Comparison of ENCODE assay signal across 28 mouse cellular contexts in the genomic region with DNA sequence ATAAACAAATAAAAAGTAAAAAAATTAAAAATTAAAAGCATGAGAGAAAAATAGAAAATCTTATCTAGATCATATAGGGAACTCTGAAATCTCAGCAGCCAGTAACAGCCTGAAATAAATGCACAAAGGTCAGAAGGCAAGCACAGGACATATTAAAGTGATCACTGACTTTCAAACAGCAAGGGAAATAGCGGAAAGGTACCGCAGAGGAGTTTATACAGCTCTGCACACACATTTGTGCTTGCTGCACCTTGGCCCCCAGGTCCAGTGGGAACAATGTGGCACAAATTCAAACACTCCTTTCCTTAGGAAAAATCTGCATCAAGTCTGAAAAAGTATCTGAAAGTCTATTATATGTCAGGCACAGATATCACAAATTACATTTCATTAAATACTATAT.
"Had no signal": no experiment of that assay in that cellular context is flagged by ENCODE, and none has a peak within 500 bp of the region (broad histone marks: within the 10 kb centered on the region; RNA-seq: fewer than 3 reads in every experiment).

No protein-coding gene starts in this region.

- H3K27ac ChIP-seq: embryonic facial prominence, embryonic 10.5 days; embryonic facial prominence, embryonic 12.5 days; embryonic facial prominence, embryonic 13.5 days; embryonic facial prominence, embryonic 15.5 days; forebrain, embryonic 10.5 days; forebrain, embryonic 12.5 days; forebrain, embryonic 13.5 days; forebrain, embryonic 15.5 days; gastrocnemius, adult 2 months had no signal

- H3K4me3 ChIP-seq: embryonic facial prominence, embryonic 10.5 days; embryonic facial prominence, embryonic 12.5 days; embryonic facial prominence, embryonic 13.5 days; embryonic facial prominence, embryonic 15.5 days; erythroblast, embryonic 14.5 days; forebrain, embryonic 10.5 days; forebrain, embryonic 12.5 days; forebrain, embryonic 13.5 days; forebrain, embryonic 15.5 days; gastrocnemius, adult 2 months had no signal

- H3K9ac ChIP-seq: embryonic facial prominence, embryonic 12.5 days; embryonic facial prominence, embryonic 13.5 days; embryonic facial prominence, embryonic 15.5 days; forebrain, embryonic 12.5 days; forebrain, embryonic 13.5 days; forebrain, embryonic 15.5 days; forebrain, postnatal 0 days had no signal

- H3K4me2 ChIP-seq: embryonic facial prominence, embryonic 12.5 days; embryonic facial prominence, embryonic 13.5 days; embryonic facial prominence, embryonic 15.5 days; forebrain, embryonic 12.5 days; forebrain, embryonic 13.5 days; forebrain, embryonic 15.5 days had no signal

- ATAC-seq: forebrain, embryonic 13.5 days; forebrain, embryonic 14.5 days; forebrain, embryonic 15.5 days; forebrain, embryonic 16.5 days; forebrain, postnatal 0 days had no signal

- H3K4me1 ChIP-seq: forebrain, embryonic 12.5 days; forebrain, embryonic 13.5 days had no signal

- DNase-seq: cerebellum, adult 2 months; cerebellum, adult 8-10 months; cerebellum, adult 9-10 months; cerebellum, adult 9-11 months; cerebellum, postnatal 10 days; cerebellum, postnatal 14 days; cerebellum, postnatal 25 days; cerebellum, postnatal 36 days; embryo, embryonic 11 days; forebrain, postnatal 0 days; gastrocnemius, adult 2 months; gastrocnemius, postnatal 10 days; gastrocnemius, postnatal 14 days; gastrocnemius, postnatal 25 days; gastrocnemius, postnatal 36 days; heart, adult 11 months; heart, adult 18-20 months had no signal

- H3K36me3 ChIP-seq: embryonic facial prominence, embryonic 12.5 days; embryonic facial prominence, embryonic 13.5 days; embryonic facial prominence, embryonic 15.5 days; forebrain, embryonic 12.5 days had no signal

- H3K9me3 ChIP-seq: embryonic facial prominence, embryonic 10.5 days; embryonic facial prominence, embryonic 12.5 days; embryonic facial prominence, embryonic 13.5 days; embryonic facial prominence, embryonic 15.5 days; forebrain, embryonic 10.5 days; forebrain, embryonic 12.5 days; forebrain, embryonic 13.5 days; forebrain, embryonic 15.5 days had no signal

- H3K27me3 ChIP-seq: embryonic facial prominence, embryonic 12.5 days; embryonic facial prominence, embryonic 13.5 days; embryonic facial prominence, embryonic 15.5 days; forebrain, embryonic 12.5 days; forebrain, embryonic 13.5 days; forebrain, embryonic 15.5 days had no signal
